23 mouse cellular contexts compared by ENCODE assay signal in the genomic region with DNA sequence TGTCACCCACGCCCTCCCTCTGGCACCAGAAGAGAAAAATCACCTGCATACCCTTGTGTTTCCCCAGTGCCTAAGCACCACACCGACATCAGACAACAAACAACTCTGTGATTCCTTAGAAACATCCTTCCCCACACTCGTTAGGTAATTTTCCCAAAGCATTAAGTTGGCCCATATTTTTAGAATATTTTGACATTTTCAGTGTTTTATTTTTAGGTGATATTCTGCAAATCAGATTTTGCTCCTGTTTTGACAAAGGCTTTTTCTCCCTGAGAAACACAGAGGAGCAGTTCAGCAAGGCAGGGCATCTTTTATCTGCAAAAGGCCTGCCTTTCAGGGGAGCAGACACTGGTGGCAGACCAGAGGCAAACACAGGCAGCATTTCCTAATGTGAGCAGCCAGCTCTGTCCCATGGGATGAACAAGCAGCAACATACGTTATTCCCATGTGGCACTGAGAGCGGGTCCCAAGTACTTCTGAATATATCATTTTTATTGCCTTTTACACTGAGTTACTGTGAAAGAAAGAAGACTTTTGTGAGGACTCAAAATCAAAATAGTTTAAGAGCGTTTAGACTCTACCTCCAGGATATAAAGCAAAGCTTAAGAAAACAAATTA.
DNase-seq lines count a peak whose midpoint lies in the region; ATAC-seq and TF ChIP-seq lines count a peak whose summit lies in the region.
"Had no signal": no experiment of that assay in that cellular context is flagged by ENCODE, and none has a peak within 500 bp of the region (broad histone marks: within the 10 kb centered on the region; RNA-seq: fewer than 3 reads in every experiment).

No protein-coding gene starts in this region.

- no peak for DNase-seq in frontal cortex, postnatal 10 days (ENCODE audit: low spot score in 2 of 2)
- DNase-seq in layer of hippocampus, adult 2 months (ENCODE audit: low spot score in 2 of 2), result no peak
- DNase-seq in layer of hippocampus, postnatal 36 days, result no peak
- DNase-seq in retina, embryonic 14.5 days (ENCODE audit: low spot score), result peak; percentile 15
- no peak for DNase-seq in retina, postnatal 1 day
- DNase-seq in telencephalon, adult 2 months (ENCODE audit: low read depth, low spot score), result peak; percentile 55
- DNase-seq in lung, postnatal 10 days, result no peak
- DNase-seq: cerebellum, adult 9-11 months; gastrocnemius, postnatal 10 days; heart, adult 18-20 months; heart, postnatal 36 days; kidney, postnatal 36 days; lung, adult 2 months; lung, postnatal 36 days; right cerebral cortex, postnatal 25 days had no signal

- no peak overlapping the region for H3K4me3 ChIP-seq in layer of hippocampus, adult 2 months
- H3K4me3 ChIP-seq: embryonic facial prominence, embryonic 13.5 days; limb, embryonic 12.5 days; liver, embryonic 12.5 days; midbrain, embryonic 12.5 days; stomach, embryonic 15.5 days had no signal

- no peak for TF ChIP-seq CTCF in layer of hippocampus, adult 2 months (conservative IDR thresholded peaks at IDR 0.05)

- peak; percentile 68 for ATAC-seq in frontal cortex, adult (ENCODE audit: low TSS enrichment)
- ATAC-seq: intestine, embryonic 16.5 days; liver, embryonic 12.5 days had no signal

- H3K27ac ChIP-seq in layer of hippocampus, adult 2 months, result peak overlapping the region; percentile 81
- H3K27ac ChIP-seq: embryonic facial prominence, embryonic 13.5 days; hindbrain, embryonic 14.5 days; limb, embryonic 12.5 days; liver, embryonic 12.5 days; midbrain, embryonic 12.5 days; stomach, embryonic 15.5 days had no signal

Comparison
In these comparisons a context has a peak if more than half of its experiments do, and no peak if none do; other contexts are left out.
1. DNase-seq: peak in retina, embryonic 14.5 days (single experiment) and telencephalon, adult 2 months (single experiment); none in frontal cortex, postnatal 10 days (0 of 2), layer of hippocampus, adult 2 months (0 of 2), layer of hippocampus, postnatal 36 days (0 of 2), retina, postnatal 1 day (single experiment) and lung, postnatal 10 days (single experiment).